Mouse (Mus musculus) spleen, postnatal 14 days (tissue): ENCODE results near the gene Erf.
"Not testable (repeated sequence)": the region's sequence is repeated elsewhere in the genome, so short reads cannot be mapped to it uniquely, and the experiment has no call there.

Experiments used
- DNase-seq, 2 experiments: peaks; one replicate each; pipeline ENCODE4 v3.0.0; 2021 to 2022; ENCODE audit warnings: low spot score in 2 of 2

The Erf gene

DNA sequence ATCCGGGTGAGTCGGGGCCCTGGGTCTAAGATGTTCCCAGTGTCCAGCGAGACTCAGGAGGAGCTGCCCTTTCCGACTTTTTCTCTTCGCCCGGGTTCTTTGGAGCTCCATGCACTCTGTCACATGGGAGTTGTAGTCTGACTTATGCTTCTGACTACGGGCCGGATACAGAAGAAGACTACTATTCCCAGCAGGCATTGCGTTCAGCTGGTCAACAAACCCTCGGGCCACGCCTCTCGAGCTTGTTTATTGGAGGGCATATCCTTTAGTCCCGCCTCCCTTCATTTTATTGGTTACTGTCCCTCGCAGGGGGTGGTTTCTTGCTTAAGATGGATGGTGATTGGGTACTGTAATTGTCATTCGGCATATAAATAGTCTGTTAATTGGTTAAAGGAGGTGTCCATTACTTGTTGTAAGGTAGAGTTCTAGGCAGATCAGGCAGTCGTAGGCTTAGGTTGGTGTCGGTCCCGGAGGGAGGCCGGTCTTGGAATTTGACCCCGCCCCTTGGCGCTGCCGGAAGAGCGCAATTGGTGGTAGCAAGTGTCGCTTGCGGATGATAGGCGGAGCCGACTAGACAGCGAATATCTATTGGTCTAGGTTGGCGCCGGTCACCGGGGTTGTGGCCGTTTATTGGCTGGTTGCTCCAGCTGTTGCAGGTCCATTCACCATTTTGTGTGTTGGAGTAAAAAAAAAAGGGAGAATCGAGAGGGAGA is 17.3 kb upstream of the Erf start:
- peak; percentile 94 to 95 for DNase-seq

GRCm38 (mm10) chr7:25267301-25267750 is 16.8 kb upstream of the Erf start, which contains the start of gene Cic:
Gene Cic (plus strand): TSS chr7:25267704.
- peak; percentile 89 to 94 for DNase-seq

GRCm38 (mm10) chr7:25266180-25266962 is 15.8 kb upstream of the Erf start:
- no peak for DNase-seq

DNA sequence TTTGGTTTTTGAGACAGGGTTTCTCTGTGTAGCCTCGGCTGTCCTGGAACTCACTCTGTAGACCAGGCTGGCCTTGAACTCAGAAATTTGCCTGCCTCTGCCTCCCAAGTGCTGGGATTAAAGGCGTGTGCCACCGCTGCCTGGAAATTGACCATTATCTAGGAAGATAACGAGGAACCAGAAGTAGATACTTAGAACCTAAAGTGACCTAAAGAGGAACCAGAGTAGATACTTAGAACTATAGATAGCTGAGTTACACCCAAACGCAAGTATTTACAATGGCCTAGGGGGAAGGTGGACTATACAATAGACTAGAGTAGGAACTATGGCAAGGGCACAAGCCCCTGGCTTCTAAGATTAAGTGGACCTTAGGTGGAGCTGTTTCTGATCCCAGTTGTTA is 15.2 kb upstream of the Erf start:
- not testable (repeated sequence) for DNase-seq

- no peak for DNase-seq
Measured at GRCm38 (mm10) chr7:25263968-25264870, 13.7 kb upstream of the Erf start.

DNA sequence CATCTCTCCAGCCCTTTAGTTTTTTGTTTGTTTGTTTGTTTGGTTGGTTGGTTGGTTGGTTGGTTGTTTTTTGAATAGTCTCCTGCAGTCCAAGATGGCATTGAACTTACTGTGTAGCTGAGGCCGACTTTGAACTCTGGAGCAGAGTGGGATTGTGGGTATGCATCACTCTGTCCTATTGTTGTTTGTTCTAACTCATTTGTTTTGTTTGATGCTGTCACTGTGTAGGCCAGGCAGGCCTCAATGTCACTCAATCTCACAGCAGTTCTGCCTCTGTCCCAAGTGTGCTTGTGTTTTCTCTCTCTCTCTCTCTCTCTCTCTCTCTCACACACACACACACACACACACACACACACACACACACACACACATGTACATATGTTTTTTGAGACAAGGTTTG is 11.3 kb upstream of the Erf start:
- DNase-seq = no peak

DNA sequence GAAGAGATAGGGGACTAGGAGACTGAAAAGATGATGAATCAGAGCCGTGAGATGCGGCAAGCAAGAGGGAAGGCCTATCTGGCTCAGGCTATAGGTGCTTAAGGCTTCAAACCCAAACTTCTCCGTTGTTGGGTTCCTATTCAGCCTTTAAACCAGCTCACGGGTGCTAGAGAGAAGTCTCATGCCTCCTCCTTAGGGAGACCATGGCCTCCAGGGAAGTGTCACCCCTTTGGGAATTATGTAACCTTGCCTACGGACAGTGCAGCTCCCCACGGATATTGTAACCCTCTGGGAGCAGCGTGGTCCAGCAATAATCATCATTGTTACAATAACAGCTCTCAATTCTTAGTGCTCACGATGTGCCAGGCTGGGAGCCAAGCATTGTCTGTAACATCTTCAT is 1.3 kb upstream of the Erf start:
- DNase-seq = no peak

DNA sequence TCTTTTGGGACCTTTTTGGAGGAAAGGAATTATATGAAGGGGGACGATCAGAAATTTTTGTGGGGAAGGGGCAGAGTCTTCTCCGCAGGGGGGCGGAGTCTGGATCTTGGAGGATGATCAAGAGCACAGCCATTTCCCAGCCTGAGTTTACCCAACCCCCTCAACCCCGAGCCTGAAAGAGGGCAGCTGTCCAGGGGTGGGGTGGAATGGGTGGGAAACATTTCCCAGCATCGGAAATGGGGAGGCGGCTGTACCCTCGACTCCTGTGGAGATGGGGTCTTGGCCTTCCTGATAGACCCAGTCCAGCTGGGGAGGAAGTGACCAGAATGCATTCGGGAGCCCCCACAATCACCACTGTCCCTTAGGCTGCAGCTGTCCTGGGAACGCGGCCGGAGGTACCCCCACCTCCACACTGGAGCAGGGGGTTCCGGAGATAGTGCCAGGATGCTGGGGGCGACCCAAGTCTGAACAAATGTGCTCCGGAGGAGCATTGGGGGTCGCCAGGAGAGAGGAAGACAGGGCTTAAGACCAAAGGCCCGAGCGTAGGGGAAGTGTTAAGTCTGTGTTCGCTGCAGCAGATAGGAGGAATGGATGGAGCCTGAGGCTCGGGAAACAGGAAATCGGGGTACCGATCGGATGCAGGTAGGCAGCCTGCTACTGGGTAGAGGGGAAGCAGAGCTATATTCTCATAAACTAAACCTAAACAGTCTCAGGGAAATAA is 670 bp upstream of the Erf start:
- no peak for DNase-seq

GRCm38 (mm10) chr7:25249314-25250140 is 1.0 kb downstream of the Erf start:
- DNase-seq = peak; percentile 48 to 58

DNA sequence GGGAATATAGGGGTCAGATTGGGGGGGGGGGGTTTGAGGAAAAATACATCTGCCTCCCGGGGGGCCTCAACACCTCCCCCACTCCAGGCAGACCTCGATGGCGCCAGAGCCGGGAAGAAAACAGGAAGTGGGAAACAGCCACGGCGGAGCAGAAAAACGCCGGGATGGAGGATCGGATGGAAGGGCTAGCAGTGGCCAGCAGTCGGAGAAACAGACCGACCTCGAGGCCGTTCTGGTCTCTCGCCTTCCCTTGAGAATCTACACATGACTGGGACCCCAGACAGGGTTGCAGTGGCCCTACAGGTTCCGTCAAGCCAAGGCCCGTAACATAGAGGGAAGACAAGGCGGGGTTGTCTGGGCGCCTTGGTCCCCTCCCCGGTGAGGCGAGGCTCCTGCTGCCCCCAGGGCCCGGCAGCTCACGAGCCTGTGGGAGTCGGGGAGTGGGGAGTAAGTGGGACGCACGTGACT is 1.7 kb downstream of the Erf start:
- no peak for DNase-seq

DNA sequence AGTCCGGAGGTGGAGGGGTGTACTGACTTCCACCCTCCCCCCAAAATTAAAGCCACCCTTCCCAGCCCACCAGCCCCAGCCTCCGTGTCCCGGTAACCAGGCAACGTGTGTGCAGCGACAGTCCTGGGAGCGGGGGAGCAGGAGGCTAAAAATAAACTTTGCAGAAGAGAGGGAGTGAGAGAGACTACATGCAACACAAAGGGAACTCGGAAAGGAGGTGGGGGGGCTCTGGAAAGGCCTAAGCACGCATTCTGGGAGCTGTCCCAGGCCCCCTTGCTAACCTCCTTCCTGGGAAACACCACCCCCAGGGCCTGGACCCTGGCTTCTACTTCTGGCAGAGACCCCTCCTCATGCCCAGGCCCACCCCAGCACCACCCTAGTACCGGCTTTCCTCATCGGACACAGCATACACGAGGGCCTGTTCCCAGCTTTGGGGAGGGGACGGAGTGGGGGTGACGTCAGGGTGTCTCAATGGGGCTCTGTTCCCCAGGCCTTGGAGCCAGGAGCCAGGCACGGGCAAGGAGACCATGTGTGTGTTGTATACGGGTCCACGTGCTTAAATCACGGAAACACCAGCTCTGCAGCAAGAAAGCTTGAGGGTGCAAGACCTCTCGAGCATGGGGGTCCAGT is 2.4 kb downstream of the Erf start:
- DNase-seq = no peak

DNA sequence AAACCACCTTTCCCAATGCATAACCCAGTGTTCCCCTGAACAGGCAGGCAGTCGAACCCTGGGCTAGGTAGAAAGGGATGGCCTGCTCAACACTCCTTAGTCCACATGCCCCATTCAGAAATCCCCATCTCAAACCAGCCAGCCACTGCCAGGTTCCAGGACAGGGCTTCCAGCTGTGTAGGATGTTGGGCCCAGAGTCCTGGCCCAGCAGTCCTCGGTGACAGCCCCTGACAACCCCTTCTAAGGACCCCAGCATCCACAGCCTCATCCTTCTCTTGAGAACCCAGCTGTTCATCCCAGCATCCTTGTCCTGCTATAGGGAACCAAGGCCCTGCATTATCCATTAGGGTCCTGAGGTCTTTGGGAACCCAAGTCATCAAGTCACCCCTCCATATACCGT is 3.1 kb downstream of the Erf start:
- no peak for DNase-seq

GRCm38 (mm10) chr7:25246759-25247137 is 3.8 kb downstream of the Erf start:
- no peak for DNase-seq

DNA sequence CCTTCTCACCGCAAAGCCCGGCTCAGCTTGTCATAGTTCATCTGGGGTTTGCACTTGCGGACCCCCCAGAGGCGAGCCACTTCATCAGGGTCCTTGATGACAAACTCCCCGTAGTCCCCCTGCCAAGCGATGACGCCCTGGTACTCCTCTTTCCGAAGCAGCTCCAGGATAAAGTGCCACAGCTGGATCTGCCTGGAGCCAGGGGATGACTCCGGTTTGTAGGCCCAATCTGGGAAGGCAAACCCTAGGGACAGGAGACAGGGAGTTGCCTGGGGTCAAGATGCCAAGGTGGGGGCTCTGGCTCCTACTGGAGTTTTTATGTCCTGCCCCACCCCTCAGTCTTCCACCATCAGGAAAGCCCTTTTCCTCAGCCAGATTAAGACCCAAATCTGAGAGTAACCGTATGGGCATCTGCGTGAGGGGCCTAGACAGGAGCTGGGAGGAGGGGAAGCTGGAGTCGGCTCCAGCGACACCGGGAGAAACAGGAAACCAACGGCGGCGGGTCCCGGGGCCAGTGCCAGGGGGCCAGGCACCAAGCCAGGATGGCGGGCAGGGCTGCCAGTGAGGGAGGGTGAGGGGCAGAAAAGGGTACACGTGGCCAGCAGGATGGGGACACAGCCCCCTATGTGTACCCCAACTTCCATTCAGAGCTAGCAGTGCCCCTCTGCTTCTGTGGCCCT is 4.3 kb downstream of the Erf start:
- DNase-seq = no peak

DNA sequence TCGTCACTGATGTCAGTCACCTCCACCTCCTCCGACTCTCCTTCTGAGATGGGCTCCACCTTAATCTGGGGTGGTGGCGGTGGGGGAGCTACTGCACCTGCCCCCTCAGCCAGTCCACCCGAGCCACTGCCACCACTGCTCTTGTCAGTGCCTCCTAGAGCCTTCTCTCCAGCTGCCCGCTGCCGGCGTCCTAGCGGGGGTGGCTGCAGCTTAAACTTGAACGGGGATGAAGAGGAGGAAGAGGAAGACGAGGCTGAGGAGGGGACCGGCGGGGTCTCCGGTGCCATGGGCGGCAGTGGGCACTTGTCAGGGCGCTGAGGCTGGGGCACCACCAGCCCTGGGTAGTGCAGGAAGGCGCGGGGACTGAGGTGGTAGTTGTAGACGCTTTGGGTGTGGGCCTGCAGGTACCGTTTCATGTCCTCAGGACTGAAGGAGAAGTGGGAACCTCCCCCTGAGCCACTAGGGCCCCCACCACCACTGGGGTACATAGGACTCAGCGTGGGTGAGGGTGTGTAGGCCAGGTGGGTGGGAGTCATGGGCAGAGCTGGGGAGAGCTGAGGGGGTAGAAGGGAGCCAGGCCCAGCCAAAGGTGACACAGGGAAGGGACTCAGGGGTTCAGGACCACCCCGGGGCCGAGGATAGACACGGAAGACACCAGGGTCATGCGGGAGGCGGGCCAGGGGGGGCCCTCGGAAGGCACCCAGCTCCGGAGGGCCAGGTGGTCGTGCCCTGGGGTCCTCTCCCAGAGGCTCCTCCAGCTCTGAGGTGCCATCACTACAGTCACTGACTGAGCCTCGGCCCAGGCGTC is 5.8 kb downstream of the Erf start:
- no peak for DNase-seq

DNA sequence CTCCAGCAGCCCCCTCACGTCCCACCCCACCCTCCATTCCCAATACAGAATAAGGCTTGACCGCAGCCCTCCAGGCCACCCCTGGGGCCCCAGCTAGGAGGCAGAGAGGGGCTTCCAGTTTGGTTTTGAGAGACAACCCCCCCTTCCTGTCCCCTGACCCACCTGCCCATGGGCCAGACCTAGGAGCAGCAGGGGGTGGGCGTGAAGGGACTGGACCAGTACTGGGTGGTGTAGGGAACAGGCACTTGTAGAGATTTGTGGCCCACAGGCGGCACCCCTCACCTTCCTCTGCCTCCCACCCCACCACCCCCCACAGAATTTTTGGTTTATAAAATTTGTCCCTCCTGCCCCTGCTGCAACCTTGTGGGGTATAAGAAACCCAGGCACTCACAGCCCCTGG is 7.2 kb downstream of the Erf start:
- no peak for DNase-seq

DNA sequence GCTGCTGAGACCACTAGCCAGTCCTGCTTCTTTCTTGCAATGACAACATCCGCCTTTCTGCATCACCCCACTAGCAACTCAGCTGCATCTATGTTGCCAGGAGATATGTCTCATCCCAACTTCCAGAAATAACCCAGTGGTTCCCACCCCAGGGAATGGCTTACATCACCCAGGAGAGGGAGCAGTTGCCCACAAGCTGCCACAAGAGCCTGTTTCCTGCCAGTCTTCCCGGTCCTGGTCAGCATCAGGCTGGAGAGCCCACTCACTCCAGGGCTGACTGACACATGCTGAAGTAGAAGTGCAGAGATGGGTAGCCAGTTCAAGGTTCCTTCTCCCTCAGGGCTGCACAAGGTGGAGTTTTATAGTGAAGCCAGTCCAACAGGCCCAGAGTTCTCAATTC is 9.5 kb downstream of the Erf start:
- no peak for DNase-seq

GRCm38 (mm10) chr7:25240631-25241030 is 9.9 kb downstream of the Erf start:
- no peak for DNase-seq
